Mouse (Mus musculus) hindbrain, embryonic 10.5 days (tissue): ENCODE results near the gene Aftph. TPM values are rescaled to one million over a fixed set of nuclear protein-coding genes. Genes with fewer than 3 reads are reported as not detected.
A peak's percentile ranks its signal among the peaks of the same experiment; 100 is the strongest.

Experiments used
- DNase-seq: peaks from one replicate; pipeline ENCODE4 v3.0.0-alpha.2; 2017; ENCODE audit warnings: low spot score
- H3K27ac ChIP-seq: fragments of 300-500 bp; sonication (generic); 2 replicates; pipeline ENCODE4 v1.5.1; 2016; ENCODE audit warnings: mild to moderate bottlenecking, moderate library complexity
- H3K27me3 ChIP-seq: fragments of 300-500 bp; sonication (generic); 2 replicates; pipeline ENCODE4 v1.6.1; 2016; ENCODE audit warnings: mild to moderate bottlenecking; ENCODE audit not compliant: poor library complexity, insufficient read depth, severe bottlenecking
- H3K36me3 ChIP-seq: fragments of 300-500 bp; sonication (generic); 2 replicates; pipeline ENCODE4 v1.6.1; 2016; ENCODE audit warnings: mild to moderate bottlenecking, moderate library complexity
- H3K4me1 ChIP-seq: fragments of 300-500 bp; sonication (generic); replicated peaks from 2 replicates; pipeline ENCODE4 v1.6.1; 2016; ENCODE audit warnings: mild to moderate bottlenecking
- H3K4me3 ChIP-seq: fragments of 300-500 bp; sonication (generic); 2 replicates; pipeline ENCODE4 v1.5.1; 2016; ENCODE audit warnings: mild to moderate bottlenecking, moderate library complexity
- H3K9me3 ChIP-seq: fragments of 300-500 bp; sonication (generic); 2 replicates; pipeline ENCODE4 v1.6.1; 2016; ENCODE audit warnings: mild to moderate bottlenecking, moderate library complexity
- WGBS: fragments of 180-500 bp; shearing (Covaris S2); methylation state at CpG from one replicate; pipeline ENCODE4 v1.1.7; 2016; 5-methylcytosine and 5-hydroxymethylcytosine counted together
- polyA plus RNA-seq: library from polyadenylated mRNA; unstranded; fragments of >200 nt; fragmentation: Nextera tagmentation; extraction: Ambion mirVana; gene quantifications from 2 replicates; pipeline ENCODE4 v1.2.1, GENCODE M21; 2016

Aftph gene
- polyA plus RNA-seq, 1 experiment from 2014 or later = 26.1 TPM

DNA sequence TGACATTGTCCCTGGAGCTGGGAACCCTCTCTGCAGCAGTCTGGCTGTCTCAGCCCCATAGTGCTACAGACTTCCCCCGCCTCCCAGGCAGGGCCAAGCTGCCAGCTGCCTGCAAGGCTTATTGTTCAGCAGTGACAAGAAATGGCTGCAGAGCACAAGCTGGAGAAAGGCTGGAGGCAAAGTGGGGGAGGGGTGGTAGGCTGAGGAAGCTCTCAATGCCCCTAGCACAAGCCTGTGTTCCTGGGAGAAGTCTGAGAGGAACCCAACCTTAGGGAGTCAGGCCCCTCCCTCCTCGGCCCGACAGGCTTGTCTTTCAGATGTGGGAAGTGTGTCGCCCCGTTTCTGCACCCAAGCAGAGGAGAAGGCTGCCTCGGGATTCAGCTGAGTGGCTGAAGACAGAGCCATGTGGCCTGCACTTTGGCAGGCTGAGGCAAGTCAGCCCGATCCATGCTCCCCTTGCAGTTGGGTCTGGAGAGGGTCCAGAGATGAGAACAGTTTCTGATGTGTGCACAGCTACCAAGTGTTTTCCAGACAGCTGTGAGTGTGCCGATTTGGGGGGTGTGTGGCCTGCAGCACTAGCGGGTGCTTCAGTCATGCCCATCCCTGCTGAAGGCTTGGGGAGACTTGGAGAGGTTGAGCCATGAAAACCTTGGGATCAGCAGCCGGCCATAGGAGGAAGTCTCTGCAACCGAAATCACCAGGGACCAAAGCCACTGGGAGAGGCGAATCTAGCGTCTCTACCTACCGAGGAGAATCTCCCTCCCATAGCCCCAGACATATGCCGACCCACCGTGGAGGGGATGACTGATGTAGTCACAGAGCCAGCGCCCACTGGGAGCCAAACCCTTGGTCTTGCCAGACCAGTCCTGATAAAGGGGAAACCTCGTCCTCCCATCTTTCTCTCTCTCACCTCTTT is 85.3 kb downstream of the Aftph start:
- peak overlapping the region; percentile 97 for H3K27ac ChIP-seq
- no peaks in the 10 kb centered on the region for H3K9me3 ChIP-seq
- H3K4me3 ChIP-seq = peak overlapping the region; percentile 39
- DNase-seq = peak; percentile 90
- no peaks in the 10 kb centered on the region for H3K27me3 ChIP-seq
- 8% methylated on average over 18 of the region's 18 CpGs for WGBS
- peaks cover 70% of the 10 kb centered on the region for H3K4me1 ChIP-seq
- H3K36me3 ChIP-seq = peaks cover 12% of the 10 kb centered on the region; the same call in 1 of the 2 replicates

DNA sequence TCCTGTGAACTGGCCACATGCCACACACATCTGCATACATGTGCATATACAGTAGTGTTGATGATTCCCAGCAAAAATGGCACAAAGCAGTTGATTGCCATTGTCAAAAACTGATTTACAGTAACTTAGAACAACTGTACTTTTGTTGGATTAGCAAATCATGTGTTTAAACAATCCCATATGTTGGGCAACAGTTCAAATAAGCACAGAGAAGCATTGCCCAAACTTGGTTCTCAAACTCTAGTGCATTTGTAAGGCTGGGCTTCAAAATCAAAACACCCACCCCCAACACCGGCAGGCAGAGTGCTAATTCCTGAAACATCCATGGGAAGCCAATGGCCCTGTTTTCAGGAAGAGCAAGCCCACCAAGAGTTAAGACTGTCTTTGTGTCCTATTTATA is 90.2 kb downstream of the Aftph start:
- 60% methylated on average over 1 of the region's 1 CpGs for WGBS

DNA sequence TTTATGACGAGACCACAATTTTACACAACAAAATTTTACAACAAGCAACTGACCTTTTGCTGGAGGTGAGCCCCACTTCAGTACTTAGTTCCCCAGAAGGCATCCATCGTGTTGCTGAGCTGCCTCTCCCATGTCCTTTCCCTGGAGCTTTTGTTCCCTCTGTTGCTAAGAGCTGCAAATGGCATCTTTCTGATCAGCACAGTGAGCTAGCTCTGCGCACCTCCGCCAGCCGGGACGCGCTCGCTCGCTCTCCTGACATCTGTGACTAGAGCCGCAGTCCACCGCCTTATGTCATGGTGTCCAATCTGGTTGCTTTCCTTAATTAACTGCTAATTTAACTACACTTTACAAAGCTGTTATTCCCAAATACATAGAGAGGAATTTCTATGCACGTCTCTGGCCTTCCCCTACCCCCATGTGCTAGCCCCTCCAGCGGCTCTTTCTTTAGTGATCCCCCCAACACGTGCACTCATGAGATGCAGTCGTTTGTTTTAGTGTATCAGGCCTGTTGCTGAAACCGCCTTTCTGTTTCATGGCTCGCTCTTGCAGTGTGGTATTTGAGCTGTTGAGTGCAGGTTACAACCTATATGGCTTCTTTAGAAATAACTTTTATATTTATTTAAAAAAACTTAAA is 91.3 kb downstream of the Aftph start:
- Histone ChIP-seq H3K4me1 (peaks cover 89% of the 10 kb centered on the region), H3K27me3 (no peaks in the 10 kb centered on the region), H3K9me3 (no peaks in the 10 kb centered on the region), H3K4me3 (peak overlapping the region; percentile 21), H3K27ac (peak overlapping the region; percentile 85), H3K36me3 (peaks cover 20% of the 10 kb centered on the region)
- 34% methylated on average over 17 of the region's 17 CpGs for WGBS
- peak; percentile 73 for DNase-seq

More for the DNA sequence above, 90.2 kb downstream of the Aftph start:
- Histone ChIP-seq H3K27me3 (no peaks in the 10 kb centered on the region), H3K27ac (peak overlapping the region; percentile 85), H3K9me3 (no peaks in the 10 kb centered on the region), H3K4me3 (no peak overlapping the region), H3K36me3 (peaks cover 20% of the 10 kb centered on the region), H3K4me1 (peaks cover 89% of the 10 kb centered on the region)
- DNase-seq = no peak

DNA sequence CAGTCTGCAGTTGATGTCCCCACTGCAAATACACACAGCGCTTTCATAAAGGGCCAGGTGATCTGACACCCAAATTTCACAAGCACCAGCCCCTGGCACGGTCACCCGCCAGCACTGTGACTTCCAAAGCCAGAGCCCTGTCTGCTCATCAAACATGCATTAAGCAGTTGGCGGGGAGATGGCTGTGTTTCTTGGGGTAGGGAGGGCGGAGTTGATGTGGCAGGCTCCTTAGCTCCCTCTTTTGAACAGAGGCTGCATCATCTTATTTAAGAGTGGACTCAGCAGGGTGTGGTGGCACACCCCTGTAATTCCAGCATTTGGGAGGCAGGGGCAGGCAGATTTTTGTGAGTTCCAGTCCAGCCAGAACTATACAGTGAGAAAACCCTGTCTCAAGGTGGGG is 91.9 kb downstream of the Aftph start:
- H3K4me1 ChIP-seq = peaks cover 89% of the 10 kb centered on the region
- peak; percentile 61 for DNase-seq
- H3K36me3 ChIP-seq = peaks cover 20% of the 10 kb centered on the region
- peak overlapping the region; percentile 21 for H3K4me3 ChIP-seq
- 37% methylated on average over 5 of the region's 5 CpGs for WGBS
- H3K27ac ChIP-seq = peak overlapping the region; percentile 85
- no peaks in the 10 kb centered on the region for H3K27me3 ChIP-seq
- H3K9me3 ChIP-seq = no peaks in the 10 kb centered on the region

DNA sequence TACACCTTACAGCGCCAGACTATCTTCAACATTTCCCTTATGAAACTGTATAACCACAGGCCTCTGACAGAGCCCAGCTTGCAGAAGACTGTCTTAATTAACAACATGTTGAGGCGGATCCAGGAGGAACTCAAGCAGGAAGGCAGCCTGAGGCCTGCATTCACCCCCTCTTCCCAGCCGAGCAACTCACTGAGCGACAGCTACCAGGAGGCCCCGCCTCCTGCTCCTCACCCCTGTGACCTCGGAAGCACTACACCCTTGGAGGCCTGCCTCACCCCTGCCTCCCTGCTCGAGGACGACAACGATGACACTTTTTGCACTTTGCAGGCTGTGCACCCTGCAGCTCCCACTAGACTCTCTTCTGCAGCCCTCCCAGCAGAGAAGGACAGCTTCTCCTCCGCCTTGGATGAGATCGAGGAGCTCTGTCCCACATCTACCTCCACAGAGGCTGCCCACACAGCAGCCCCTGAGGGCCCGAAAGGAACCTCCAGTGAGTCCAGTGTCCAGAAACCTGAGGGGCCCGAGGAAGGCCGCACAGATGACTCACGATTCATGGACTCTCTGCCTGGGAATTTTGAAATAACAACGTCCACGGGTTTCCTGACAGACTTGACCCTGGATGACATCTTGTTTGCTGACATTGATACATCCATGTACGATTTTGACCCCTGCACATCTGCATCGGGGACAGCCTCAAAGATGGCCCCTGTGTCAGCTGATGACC is 93.3 kb downstream of the Aftph start:
- 31% methylated on average over 19 of the region's 19 CpGs for WGBS
- DNase-seq = peak; percentile 76
- Histone ChIP-seq H3K4me3 (no peak overlapping the region), H3K36me3 (peaks cover 10% of the 10 kb centered on the region), H3K27me3 (no peaks in the 10 kb centered on the region), H3K27ac (peak overlapping the region; percentile 84), H3K9me3 (no peaks in the 10 kb centered on the region), H3K4me1 (peaks cover 88% of the 10 kb centered on the region)

DNA sequence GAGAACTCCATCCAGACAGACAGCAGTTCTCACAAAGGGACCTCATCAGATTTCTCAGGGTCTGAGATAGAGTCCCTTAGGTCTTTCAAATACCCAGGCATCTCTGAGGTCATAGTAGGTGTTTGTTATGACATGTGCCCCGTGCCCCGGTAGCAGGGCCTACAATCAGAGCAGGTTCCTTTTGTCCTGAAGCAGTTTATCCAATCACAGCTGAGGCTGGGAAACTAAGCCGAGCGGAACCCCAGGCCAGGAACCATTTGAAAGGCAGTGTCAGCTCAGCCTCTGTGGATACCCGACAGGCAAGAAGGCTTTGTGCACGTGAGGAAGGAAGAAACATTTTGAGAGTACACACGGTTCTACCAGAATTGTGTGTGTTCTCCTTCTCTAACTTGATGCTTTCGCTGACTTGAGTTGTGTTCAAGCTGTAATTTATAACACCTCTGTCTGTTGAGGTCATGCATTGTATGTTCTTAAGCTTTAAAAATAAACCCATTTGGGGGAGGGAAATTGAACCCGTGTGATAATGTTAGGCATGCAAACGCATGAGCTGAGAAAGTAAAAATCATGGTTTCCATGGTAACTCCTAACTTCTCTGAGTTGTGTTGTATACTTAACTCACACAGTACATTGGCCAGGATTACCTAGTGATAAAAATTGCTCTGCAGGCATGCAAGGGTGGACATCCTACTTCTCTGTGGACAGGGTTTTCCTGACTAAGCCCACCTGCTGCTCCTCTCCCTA is 94.2 kb downstream of the Aftph start:
- DNase-seq = peak; percentile 46

DNA sequence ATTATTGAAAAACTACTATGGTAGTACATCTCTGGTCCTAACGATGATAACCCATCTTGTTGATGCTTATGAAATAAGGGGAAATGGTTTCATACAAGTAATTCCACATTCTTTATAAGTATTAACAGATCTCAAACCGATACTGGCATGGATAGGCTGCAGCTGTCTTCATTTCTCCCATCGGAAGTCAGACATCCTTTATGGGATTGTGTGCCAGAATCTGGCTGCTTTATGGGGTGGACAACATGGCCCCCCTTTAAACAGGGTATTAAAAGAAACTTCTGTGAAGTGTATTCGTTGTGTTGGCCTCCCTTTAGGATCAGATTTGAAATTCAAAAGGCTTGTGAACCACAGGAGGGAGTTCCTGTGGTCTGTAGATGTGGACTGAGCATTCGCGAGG is 95.2 kb downstream of the Aftph start:
- no peak overlapping the region for H3K4me3 ChIP-seq
- no peaks in the 10 kb centered on the region for H3K27me3 ChIP-seq
- DNase-seq = no peak
- H3K36me3 ChIP-seq = peaks cover 8% of the 10 kb centered on the region
- 55% methylated on average over 6 of the region's 6 CpGs for WGBS
- peaks cover 82% of the 10 kb centered on the region for H3K4me1 ChIP-seq
- H3K27ac ChIP-seq = peak overlapping the region; percentile 77
- H3K9me3 ChIP-seq = no peaks in the 10 kb centered on the region

More for the DNA sequence above, 94.2 kb downstream of the Aftph start:
- Histone ChIP-seq H3K27ac (peak overlapping the region; percentile 84), H3K27me3 (no peaks in the 10 kb centered on the region), H3K4me3 (no peak overlapping the region), H3K36me3 (peaks cover 8% of the 10 kb centered on the region), H3K9me3 (no peaks in the 10 kb centered on the region), H3K4me1 (peaks cover 85% of the 10 kb centered on the region)
- 29% methylated on average over 10 of the region's 10 CpGs for WGBS

DNA sequence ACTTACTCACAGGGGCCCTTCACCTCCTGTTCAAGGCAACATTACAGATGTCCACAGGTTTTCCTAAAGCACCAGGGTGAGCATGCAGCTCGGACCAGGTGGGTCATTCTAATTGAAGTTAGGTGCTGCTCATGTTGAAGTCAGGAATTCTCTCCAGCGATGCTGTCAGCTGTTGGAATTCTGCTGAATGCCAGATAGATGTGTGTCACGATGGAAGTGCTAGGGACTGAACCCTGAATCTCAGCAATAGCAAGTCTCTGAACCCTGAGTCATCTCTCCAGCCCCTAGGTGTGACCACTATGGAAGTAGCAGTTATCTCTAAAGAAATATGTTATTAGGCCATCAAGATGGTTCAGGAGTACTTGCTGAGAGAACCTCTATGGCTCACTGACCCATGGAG is 95.9 kb downstream of the Aftph start:
- WGBS = 76% methylated on average over 3 of the region's 3 CpGs
- DNase-seq = no peak
- peaks cover 82% of the 10 kb centered on the region for H3K4me1 ChIP-seq
- no peak overlapping the region for H3K4me3 ChIP-seq
- peaks cover 8% of the 10 kb centered on the region for H3K36me3 ChIP-seq
- H3K9me3 ChIP-seq = no peaks in the 10 kb centered on the region
- peak overlapping the region; percentile 9; the same call in 1 of the 2 replicates for H3K27ac ChIP-seq
- no peaks in the 10 kb centered on the region for H3K27me3 ChIP-seq

DNA sequence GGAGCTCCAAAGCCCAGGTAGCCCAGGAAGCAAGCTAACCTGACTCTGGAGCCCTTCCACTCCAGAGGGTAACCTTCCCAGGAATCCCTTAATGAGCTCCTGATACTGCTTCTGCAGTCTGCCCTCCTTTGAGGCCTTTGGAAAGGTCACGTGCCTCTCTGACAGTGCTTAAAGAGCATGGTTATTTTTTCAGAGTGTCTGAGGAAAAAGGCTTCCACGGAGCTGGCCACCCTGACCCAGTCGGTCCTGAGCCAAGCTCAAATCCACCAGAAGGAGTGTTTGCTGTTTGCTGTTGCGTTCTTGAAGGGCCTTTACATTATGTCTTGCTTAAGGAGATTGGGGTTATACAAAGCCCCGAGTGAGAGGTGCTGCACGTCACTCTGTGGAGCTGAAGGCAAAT is 96.5 kb downstream of the Aftph start:
- Histone ChIP-seq H3K36me3 (peaks cover 8% of the 10 kb centered on the region), H3K4me3 (no peak overlapping the region), H3K4me1 (peaks cover 82% of the 10 kb centered on the region), H3K27me3 (no peaks in the 10 kb centered on the region), H3K9me3 (no peaks in the 10 kb centered on the region), H3K27ac (0 out of 2 replicates have a peak overlapping the region, but pooled peaks have one; percentile 0)
- WGBS = 56% methylated on average over 6 of the region's 6 CpGs
- DNase-seq = peak; percentile 2

DNA sequence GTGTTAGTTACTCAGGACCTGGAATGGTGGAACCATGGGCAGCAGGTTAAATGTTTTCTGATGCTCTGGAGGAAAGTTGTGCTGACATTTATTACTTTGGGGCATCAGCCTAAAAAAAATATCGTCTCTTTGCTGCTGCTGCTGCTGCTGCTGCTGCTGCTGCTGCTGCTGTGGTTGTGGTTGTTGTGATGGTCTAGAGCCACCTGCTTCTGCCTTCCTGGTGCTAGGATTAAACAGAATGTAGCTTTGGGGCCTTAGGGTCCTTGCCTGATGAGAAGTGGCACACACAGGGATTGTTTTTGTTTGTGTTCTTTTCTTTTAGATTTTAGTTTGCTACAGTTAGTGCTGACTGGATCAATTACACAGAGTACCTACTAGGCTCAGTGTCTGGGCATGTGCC is 97.2 kb downstream of the Aftph start:
- Histone ChIP-seq H3K4me1 (peaks cover 82% of the 10 kb centered on the region), H3K36me3 (peaks cover 8% of the 10 kb centered on the region), H3K27me3 (no peaks in the 10 kb centered on the region), H3K27ac (peak overlapping the region; percentile 45), H3K4me3 (no peak overlapping the region), H3K9me3 (no peaks in the 10 kb centered on the region)
- DNase-seq = no peak
- 76% methylated on average over 1 of the region's 1 CpGs for WGBS

DNA sequence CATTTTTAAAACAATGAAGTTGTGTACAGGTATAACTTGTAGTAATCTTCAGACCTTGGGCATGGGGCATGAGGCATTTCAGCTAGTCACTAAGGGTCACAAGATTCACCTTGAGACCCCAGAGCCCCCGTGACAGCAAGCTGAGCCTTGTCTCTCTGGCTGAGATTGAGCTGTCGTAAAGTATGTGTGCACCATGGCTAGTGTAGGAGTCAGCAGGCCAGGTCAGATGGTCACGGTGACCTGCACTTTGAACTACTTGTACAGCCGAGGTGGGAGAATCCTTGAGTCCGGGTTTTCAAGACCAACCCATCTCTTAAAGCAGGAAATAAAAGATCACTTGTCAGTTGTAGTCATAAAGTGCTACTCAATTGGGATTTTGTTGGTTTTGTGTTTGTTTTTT is 98.2 kb downstream of the Aftph start:
- Histone ChIP-seq H3K27ac (no peak overlapping the region), H3K36me3 (peaks cover 2% of the 10 kb centered on the region), H3K27me3 (no peaks in the 10 kb centered on the region), H3K4me3 (no peak overlapping the region), H3K9me3 (no peaks in the 10 kb centered on the region), H3K4me1 (peaks cover 73% of the 10 kb centered on the region)
- DNase-seq = no peak
- 57% methylated on average over 5 of the region's 5 CpGs for WGBS

DNA sequence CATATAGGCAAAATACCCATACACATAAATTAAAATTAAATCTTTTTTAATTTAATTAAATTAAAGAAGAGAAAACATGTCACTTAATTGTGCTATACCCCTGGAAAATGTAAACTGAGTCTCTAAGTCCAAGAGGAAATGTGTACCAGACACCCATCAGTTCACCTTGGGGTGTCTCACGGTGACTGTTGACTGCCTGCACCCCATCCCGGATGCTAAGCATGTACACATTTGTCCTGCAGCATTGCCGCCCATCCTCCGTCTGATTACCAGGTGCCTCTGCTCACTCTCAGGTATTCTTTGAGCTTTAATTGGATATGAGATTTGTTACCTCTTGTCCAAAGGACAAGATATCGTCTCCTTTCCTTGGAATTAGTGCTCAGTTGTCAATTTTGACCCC is 99.1 kb downstream of the Aftph start:
- no peak overlapping the region for H3K4me3 ChIP-seq
- DNase-seq = no peak
- WGBS = 90% methylated on average over 5 of the region's 5 CpGs

More for the DNA sequence above, 99.1 kb downstream of the Aftph start:
- no peaks in the 10 kb centered on the region for H3K36me3 ChIP-seq
- peaks cover 65% of the 10 kb centered on the region for H3K4me1 ChIP-seq
- H3K27me3 ChIP-seq = no peaks in the 10 kb centered on the region
- no peak overlapping the region for H3K27ac ChIP-seq
- H3K9me3 ChIP-seq = no peaks in the 10 kb centered on the region
